Mouse (Mus musculus): ENCODE measurements at regions not wholly inside any gene's neighbourhood (a gene's known extent, or its start where the extent isn't known, plus 50 kb on each side); places are given as distances from the start of the nearest gene placed in this dataset.

GRCm38 (mm10) chr16:47289730-47290129 is 791.4 kb upstream of the Nectin3 start:
- Histone ChIP-seq H3K4me2 (no peak overlapping the region), H3K4me3 (no peak overlapping the region), H3K9me3 (no peaks in the 10 kb centered on the region), H3K27me3 (no peaks in the 10 kb centered on the region), H3K4me1 (replicated peaks) (no peaks in the 10 kb centered on the region), H3K27ac (replicated peaks) (no peak overlapping the region), H3K9ac (no peak overlapping the region), H3K36me3 (no peaks in the 10 kb centered on the region)
- no peak for ATAC-seq (ENCODE audit: low FRiP score, low read depth)

GRCm38 (mm10) chr16:47266744-47267686 is 768.7 kb upstream of the Nectin3 start:
- Histone ChIP-seq H3K27me3 (no peaks in the 10 kb centered on the region), H3K4me1 (replicated peaks) (0 out of 2 replicates have a peak, but pooled peaks cover 4% of the 10 kb centered on the region), H3K9ac (no peak overlapping the region), H3K4me3 (no peak overlapping the region), H3K4me2 (no peak overlapping the region), H3K36me3 (no peaks in the 10 kb centered on the region), H3K27ac (replicated peaks) (no peak overlapping the region), H3K9me3 (no peaks in the 10 kb centered on the region)
- WGBS: 58% methylated on average over 8 of the region's 8 CpGs
- 0 out of 2 replicates have a peak, but pooled peaks have one; percentile 74 for ATAC-seq (ENCODE audit: low FRiP score, low read depth)
